Mouse (Mus musculus) MEL (cell line): ENCODE data around the gene Klf14. TPM values are rescaled to one million over a fixed set of nuclear protein-coding genes. Genes with fewer than 3 reads are reported as not detected.

Experiments
- DNase-seq: peaks from one replicate; pipeline ENCODE4 v3.0.0; 2011; ENCODE audit warnings: low read depth, low spot score
- H3K27ac ChIP-seq: 2 replicates; pipeline ENCODE4 v1.5.1; 2012; ENCODE audit warnings: low read depth, mild to moderate bottlenecking, control low read depth, low read length, moderate library complexity; ENCODE audit not compliant: control insufficient read depth
- H3K27me3 ChIP-seq, 2 experiments: fragments of 150-350 bp in 1 of 2; sonication (generic) in 1 of 2; 2 replicates each; pipeline ENCODE4 v1.6.1; 2012; ENCODE audit warnings: low read length in 2 of 2, mild to moderate bottlenecking in 2 of 2, improper control_type of control experiment in 1 of 2, moderate library complexity in 1 of 2; ENCODE audit not compliant: insufficient read depth in 2 of 2, control insufficient read depth in 1 of 2
- H3K36me3 ChIP-seq, 2 experiments: 2 replicates each; pipeline ENCODE4 v1.6.1; 2012 to 2014; ENCODE audit warnings: low read length in 2 of 2, improper control_type of control experiment in 1 of 2, inconsistent platforms in 1 of 2, mild to moderate bottlenecking in 1 of 2; ENCODE audit not compliant: insufficient read depth in 2 of 2, control insufficient read depth in 1 of 2
- H3K4me1 ChIP-seq, 2 experiments: fragments of 150-350 bp in 1 of 2; sonication (generic) in 1 of 2; 2 replicates each; pipeline ENCODE4 v1.6.1; 2012; ENCODE audit warnings: low read length in 2 of 2, improper control_type of control experiment in 1 of 2, mild to moderate bottlenecking in 1 of 2; ENCODE audit not compliant: insufficient read depth in 2 of 2, control insufficient read depth in 1 of 2
- H3K4me3 ChIP-seq, 2 experiments: fragments of 150-350 bp in 1 of 2; sonication (generic) in 1 of 2; 2 replicates each; pipeline ENCODE4 v1.5.1; 2012; ENCODE audit warnings: low read depth in 2 of 2, low read length in 2 of 2, mild to moderate bottlenecking in 2 of 2, moderate library complexity in 2 of 2, control low read depth in 1 of 2, improper control_type of control experiment in 1 of 2; ENCODE audit not compliant: control insufficient read depth in 1 of 2, insufficient read depth in 1 of 2
- H3K79me2 ChIP-seq: 2 replicates; pipeline ENCODE4 v1.6.1; 2012; ENCODE audit warnings: mild to moderate bottlenecking, low read length, moderate library complexity; ENCODE audit not compliant: control insufficient read depth, poor library complexity, insufficient read depth
- H3K9ac ChIP-seq: 2 replicates; pipeline ENCODE4 v1.6.1; 2012; ENCODE audit warnings: low read depth, mild to moderate bottlenecking, control low read depth, low read length, moderate library complexity; ENCODE audit not compliant: control insufficient read depth, poor library complexity, severe bottlenecking
- H3K9me3 ChIP-seq: fragments of 150-350 bp; sonication (generic); replicated peaks from 2 replicates; pipeline ENCODE4 v1.6.1; 2012; ENCODE audit warnings: mild to moderate bottlenecking, low read length, improper control_type of control experiment, moderate library complexity; ENCODE audit not compliant: insufficient read depth
- CTCF ChIP-seq, 3 experiments: IDR thresholded peaks in 2 of 3; conservative IDR thresholded peaks in 1 of 3; 2 replicates each; pipeline ENCODE4 v1.5.1; 2011 to 2012; ENCODE audit warnings: low read length in 3 of 3, low read depth in 2 of 3, mild to moderate bottlenecking in 2 of 3, improper control_type of control experiment in 1 of 3, inconsistent platforms in 1 of 3, mixed read lengths in 1 of 3, moderate library complexity in 1 of 3; ENCODE audit not compliant: control insufficient read depth in 1 of 3, insufficient read depth in 1 of 3, poor library complexity in 1 of 3, severe bottlenecking in 1 of 3
- E2F4 ChIP-seq: IDR thresholded peaks from 2 replicates; pipeline ENCODE4 v1.6.1; 2011; ENCODE audit warnings: low read depth, low read length, improper control_type of control experiment, borderline replicate concordance
- GABPA ChIP-seq: IDR thresholded peaks from 2 replicates; pipeline ENCODE4 v1.6.1; 2012; ENCODE audit warnings: low read depth, mild to moderate bottlenecking, inconsistent platforms, low read length, improper control_type of control experiment, moderate library complexity
- HCFC1 ChIP-seq: IDR thresholded peaks from 2 replicates; pipeline ENCODE4 v1.6.1; 2012; ENCODE audit warnings: low read depth, mild to moderate bottlenecking, inconsistent platforms, low read length, improper control_type of control experiment, moderate library complexity
- JUND ChIP-seq: IDR thresholded peaks from 2 replicates; pipeline ENCODE4 v1.6.1; 2011; ENCODE audit warnings: low read depth, mild to moderate bottlenecking, improper control_type of control experiment, low read length
- KAT2A ChIP-seq: conservative IDR thresholded peaks from 2 replicates; pipeline ENCODE4 v1.6.1; 2012; ENCODE audit warnings: low read depth, low read length, improper control_type of control experiment, inconsistent platforms
- MAFK ChIP-seq: IDR thresholded peaks from 2 replicates; pipeline ENCODE4 v1.6.1; 2011; ENCODE audit warnings: low read depth, mild to moderate bottlenecking, low read length, improper control_type of control experiment, borderline replicate concordance
- MEF2A ChIP-seq: IDR thresholded peaks from 2 replicates; pipeline ENCODE4 v1.6.1; 2014; ENCODE audit warnings: low read depth, mild to moderate bottlenecking, inconsistent platforms, low read length, improper control_type of control experiment; ENCODE audit not compliant: poor library complexity, insufficient replicate concordance, severe bottlenecking; ENCODE audit errors: extremely low read depth
- POLR2A ChIP-seq, 2 experiments: IDR thresholded peaks; 2 replicates each; pipeline ENCODE4 v1.6.1; 2011 to 2012; ENCODE audit warnings: low read length in 2 of 2, mild to moderate bottlenecking in 2 of 2, control low read depth in 1 of 2, improper control_type of control experiment in 1 of 2, low read depth in 1 of 2, moderate library complexity in 1 of 2; ENCODE audit not compliant: control insufficient read depth in 1 of 2, insufficient read depth in 1 of 2, poor library complexity in 1 of 2
- POLR2AphosphoS2 ChIP-seq: IDR thresholded peaks from 2 replicates; pipeline ENCODE4 v1.6.1; 2011; ENCODE audit warnings: low read length, improper control_type of control experiment
- RAD21 ChIP-seq: IDR thresholded peaks from 2 replicates; pipeline ENCODE4 v1.6.1; 2011; ENCODE audit warnings: mild to moderate bottlenecking, low read depth, low read length, improper control_type of control experiment
- ZC3H11A ChIP-seq: IDR thresholded peaks from 2 replicates; pipeline ENCODE4 v1.6.1; 2012; ENCODE audit warnings: low read depth, mild to moderate bottlenecking, inconsistent platforms, low read length, improper control_type of control experiment
- ZKSCAN1 ChIP-seq: IDR thresholded peaks from 2 replicates; pipeline ENCODE4 v1.6.1; 2012; ENCODE audit warnings: low read depth, mild to moderate bottlenecking, inconsistent platforms, low read length, improper control_type of control experiment, moderate library complexity
- ZNF384 ChIP-seq: IDR thresholded peaks from 2 replicates; pipeline ENCODE4 v1.6.1; 2012; ENCODE audit warnings: low read depth, mild to moderate bottlenecking, inconsistent platforms, low read length, improper control_type of control experiment
- polyA plus RNA-seq, 2 experiments: library from polyadenylated mRNA; stranded (reverse) in 1 of 2; unstranded in 1 of 2; fragments of >175 nt in 1 of 2; fragments of >200 nt in 1 of 2; gene quantifications; 2 replicates each; pipeline versions ENCODE4 v1.2.1 to v1.2.4; 2012; ENCODE audit warnings: low replicate concordance in 2 of 2, low read depth in 1 of 2; ENCODE audit not compliant: insufficient read length in 2 of 2, insufficient read depth in 1 of 2, missing spikeins in 1 of 2
- total RNA-seq: library from RNA; depleted of rRNA; stranded (reverse); fragments of 300-350 nt; gene quantifications from 2 replicates; pipeline ENCODE4 v1.2.3, GENCODE M21; 2012; rRNA removed

The Klf14 gene
- total RNA-seq (not detected in 2 replicates), polyA plus RNA-seq (not detected)

DNA sequence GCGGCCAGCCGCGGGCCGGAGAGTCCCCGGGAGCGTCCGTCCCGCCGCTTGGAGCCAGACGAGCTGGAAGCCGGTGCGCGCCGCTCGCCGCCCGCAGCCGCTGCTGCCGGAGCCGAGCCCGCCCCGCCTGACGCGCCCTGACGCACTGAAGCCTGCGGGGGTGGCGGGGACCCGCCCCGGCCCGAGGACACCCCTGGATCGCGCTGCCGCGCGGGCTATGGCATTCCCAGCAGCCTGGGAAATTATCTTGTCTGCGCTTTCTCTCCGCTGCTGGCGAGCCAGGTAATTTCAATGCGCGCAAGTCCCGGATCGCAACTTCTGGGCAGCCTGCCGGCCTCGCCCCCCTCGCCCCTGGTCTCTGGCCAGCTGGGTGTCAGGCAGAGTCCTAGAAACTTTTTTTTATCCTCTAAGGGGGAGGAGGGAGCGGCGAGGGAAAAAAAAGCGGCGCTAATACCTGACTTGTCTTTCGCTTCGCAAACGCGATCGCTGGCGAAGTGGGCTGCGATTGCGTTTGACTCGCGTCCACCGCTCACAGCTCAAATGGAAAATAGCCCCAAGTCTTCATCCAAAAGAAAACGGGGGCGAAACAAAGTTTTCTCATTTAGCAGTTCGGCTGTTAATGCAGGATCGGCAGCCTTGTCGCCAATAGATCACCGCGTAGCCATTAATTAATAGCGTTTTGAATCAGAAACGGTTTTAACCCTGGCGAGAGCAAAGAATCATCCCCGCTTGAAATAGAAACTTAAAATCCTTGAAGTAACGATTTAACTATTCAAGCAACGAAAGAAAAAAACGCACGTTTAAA is at the start of gene Klf14:
Gene Klf14 (minus strand): TSS at position 343 of the 805 bp plus-strand sequence.
- Histone ChIP-seq H3K4me1 (no peaks in the 10 kb centered on the region), H3K27ac (no peak within 1 kb of the TSS), H3K79me2 (no peaks in the 10 kb centered on the region), H3K27me3 (peaks cover 7 to 22% of the 10 kb centered on the region in 2 experiments), H3K4me3 (no peak within 1 kb of the TSS), H3K9ac (no peak within 1 kb of the TSS), H3K36me3 (no peaks in the 10 kb centered on the region), H3K9me3 (no peaks in the 10 kb centered on the region)
- DNase-seq: no peak
- TF ChIP-seq HCFC1: no peak
- no peak for TF ChIP-seq ZC3H11A
- no peak for TF ChIP-seq KAT2A
- no peak for TF ChIP-seq POLR2A (IDR thresholded peaks at IDR 0.05; ENCODE audit: control insufficient read depth in 1 of 2, insufficient read depth in 1 of 2, low read depth in 1 of 2, low read length in 2 of 2, poor library complexity in 1 of 2)
- TF ChIP-seq JUND: no peak
- no peak for TF ChIP-seq E2F4
- TF ChIP-seq RAD21: no peak
- TF ChIP-seq GABPA: no peak
- no peak for TF ChIP-seq ZNF384
- TF ChIP-seq, all 39 proteins: peak for 0

DNA sequence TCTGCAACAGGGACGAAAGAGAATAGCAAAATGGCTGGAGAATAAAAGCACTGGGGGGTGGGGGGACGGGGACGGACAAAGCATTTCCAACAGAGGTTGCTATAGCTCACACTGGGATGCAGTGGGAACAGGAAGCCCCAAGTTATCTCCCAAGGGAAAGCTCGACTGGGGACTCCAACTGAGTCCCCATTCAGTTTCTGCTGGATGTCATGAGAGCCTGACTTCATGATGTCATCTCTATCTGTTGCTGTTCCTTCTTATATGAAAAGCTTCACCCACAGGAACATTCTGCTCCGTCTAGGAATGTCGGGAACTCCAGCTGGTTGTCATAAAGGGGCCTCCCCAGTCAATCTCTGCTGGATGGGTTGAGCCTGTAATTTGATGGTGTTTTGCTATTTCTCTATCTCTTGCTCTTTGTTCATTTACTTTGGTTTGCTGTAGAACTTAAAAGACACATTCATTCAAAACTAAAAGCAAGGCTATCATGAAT is 47.3 kb upstream of the Klf14 start:
- no peaks in the 10 kb centered on the region for H3K36me3 ChIP-seq
- H3K9me3 ChIP-seq: no peaks in the 10 kb centered on the region
- no peak overlapping the region for H3K4me3 ChIP-seq
- H3K4me1 ChIP-seq: no peaks in the 10 kb centered on the region
- H3K27me3 ChIP-seq: peaks cover 2 to 8% of the 10 kb centered on the region in 2 experiments; a peak in 3 of 4 replicates
- H3K27ac ChIP-seq: no peak overlapping the region
- TF ChIP-seq MEF2A: no peak
- TF ChIP-seq POLR2AphosphoS2: no peak
- TF ChIP-seq ZKSCAN1: no peak
- no peak for TF ChIP-seq RAD21
- no peak for TF ChIP-seq CTCF (IDR thresholded peaks at IDR 0.05 in 2 of 3, conservative IDR thresholded peaks at IDR 0.05 in 1 of 3; ENCODE audit: control insufficient read depth in 1 of 3, insufficient read depth in 1 of 3, low read depth in 2 of 3, low read length in 3 of 3, poor library complexity in 1 of 3, severe bottlenecking in 1 of 3)
- TF ChIP-seq MAFK: no peak
- TF ChIP-seq JUND: no peak
- TF ChIP-seq ZC3H11A: no peak
- TF ChIP-seq E2F4: no peak
- no peaks in the 10 kb centered on the region for H3K79me2 ChIP-seq
- no peak for DNase-seq
- H3K9ac ChIP-seq: no peak overlapping the region
